Mouse (Mus musculus) c-Kit-positive CD71-positive TER-119-negative erythroid progenitor cells, embryonic 14.5 days (primary cell): ENCODE results near the gene Prickle4.
A peak's percentile ranks its signal among the peaks of the same experiment; 100 is the strongest.

Source experiments
- DNase-seq: peaks from one replicate; pipeline ENCODE4 v3.0.0-alpha.2; 2013; ENCODE audit warnings: low read depth

Gene Prickle4

GRCm38 (mm10) chr17:47694503-47695336 lies at the start of gene Prickle4:
Prickle4 (minus strand) TSS chr17:47694736.
- DNase-seq = peak; percentile 85

- no peak for DNase-seq
Observed at GRCm38 (mm10) chr17:47744086-47744485, 49.5 kb upstream of the Prickle4 start.

GRCm38 (mm10) chr17:47742991-47743734 lies 48.6 kb upstream of the Prickle4 start:
- DNase-seq = no peak

GRCm38 (mm10) chr17:47740186-47740585 lies 45.6 kb upstream of the Prickle4 start:
- no peak for DNase-seq

- DNase-seq = no peak
Observed at GRCm38 (mm10) chr17:47738879-47739798, 44.6 kb upstream of the Prickle4 start.

GRCm38 (mm10) chr17:47738066-47738878 lies 43.7 kb upstream of the Prickle4 start:
- no peak for DNase-seq

GRCm38 (mm10) chr17:47737271-47738065 lies 42.9 kb upstream of the Prickle4 start:
- no peak for DNase-seq

- DNase-seq = peak; percentile 83
Observed at GRCm38 (mm10) chr17:47736856-47737255, 42.3 kb upstream of the Prickle4 start, which contains the start of gene Tfeb. Tfeb (plus strand) TSS chr17:47737030.

- no peak for DNase-seq
Observed at GRCm38 (mm10) chr17:47735553-47736100, 41.1 kb upstream of the Prickle4 start.

GRCm38 (mm10) chr17:47730633-47731575 lies 36.4 kb upstream of the Prickle4 start:
- no peak for DNase-seq

- DNase-seq = no peak
Observed at GRCm38 (mm10) chr17:47726566-47726965, 32.0 kb upstream of the Prickle4 start, which contains the start of gene Pgc. Pgc (plus strand) TSS chr17:47726842.

- DNase-seq = no peak
Observed at GRCm38 (mm10) chr17:47721183-47721582, 26.6 kb upstream of the Prickle4 start.

GRCm38 (mm10) chr17:47715037-47715436 lies 20.5 kb upstream of the Prickle4 start:
- no peak for DNase-seq

GRCm38 (mm10) chr17:47712889-47713571 lies 18.5 kb upstream of the Prickle4 start:
- no peak for DNase-seq

GRCm38 (mm10) chr17:47711883-47712282 lies 17.3 kb upstream of the Prickle4 start:
- DNase-seq = no peak

GRCm38 (mm10) chr17:47710036-47710435 lies 15.5 kb upstream of the Prickle4 start:
- DNase-seq = no peak

- no peak for DNase-seq
Observed at GRCm38 (mm10) chr17:47708972-47709371, 14.4 kb upstream of the Prickle4 start.

- DNase-seq = no peak
Observed at GRCm38 (mm10) chr17:47707961-47708360, 13.4 kb upstream of the Prickle4 start.
